Comparison of ENCODE assay signal across 15 mouse cellular contexts in the genomic region with DNA sequence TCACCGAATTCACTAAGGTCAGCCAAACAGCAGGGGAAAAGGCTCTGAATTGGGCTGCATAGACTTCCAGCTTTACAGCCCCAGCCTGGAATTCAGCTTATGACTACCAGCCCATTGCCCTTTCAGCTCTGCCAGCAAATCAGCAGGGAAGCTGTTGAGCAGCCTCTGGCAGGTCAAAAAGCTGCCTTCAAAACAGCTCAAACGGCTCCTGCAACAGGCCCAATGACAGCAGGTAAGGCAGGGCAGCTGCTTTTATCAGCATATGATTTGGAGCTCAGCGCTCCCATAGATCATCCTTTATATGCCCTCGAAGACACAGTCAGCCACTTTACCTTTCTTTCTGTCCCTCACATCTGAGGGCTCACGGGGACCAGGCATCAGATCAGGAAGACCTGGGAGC. TPM values are rescaled to one million over a fixed set of nuclear protein-coding genes. Genes with fewer than 3 reads are reported as not detected.
A peak's percentile ranks its signal among the peaks of the same experiment; 100 is the strongest.
DNase-seq lines count a peak whose midpoint lies in the region; ATAC-seq lines count a peak whose summit lies in the region.
"Had no signal": no experiment of that assay in that cellular context is flagged by ENCODE, and none has a peak within 500 bp of the region (broad histone marks: within the 10 kb centered on the region; RNA-seq: fewer than 3 reads in every experiment).

No protein-coding gene starts in this region.

- DNase-seq in heart, adult 11 months = peak; percentile 78
- no peak for DNase-seq in heart, postnatal 14 days
- peak; percentile 46 for DNase-seq in Muller cell, postnatal 12 days (ENCODE audit: inconsistent ontology term)
- peak; percentile 82 to 85 for DNase-seq in cerebellum, postnatal 10 days
- DNase-seq in frontal cortex, postnatal 10 days (ENCODE audit: low spot score in 2 of 2) = no peak
- no peak for DNase-seq in spleen, adult 18-20 months
- DNase-seq: B cell, adult 2 months; kidney, adult 18-20 months; kidney, postnatal 14 days had no signal

- intact Hi-C loops in heart, postnatal 14 days (cut with DNase I) = no loop called here

- ATAC-seq in cerebellum, adult (ENCODE audit: insufficient number of reproducible peaks, low FRiP score, low TSS enrichment) = peak; percentile 52
- ATAC-seq: lung, postnatal 0 days had no signal

RNA-seq across cellular contexts. Expression of a gene that starts 16.6 kb away (rescaled TPM):
- total RNA-seq in heart, postnatal 14 days (2021) = 10 to 100 TPM; 15.8 to 16.5 TPM
- total RNA-seq: granulocyte monocyte progenitor cell, adult 5-6 weeks; hematopoietic stem cell, adult 5-6 weeks; megakaryocyte progenitor cell, adult 5-6 weeks; monocyte, adult 5-6 weeks had no signal

Comparison
In these comparisons a context has a peak if more than half of its experiments do, and no peak if none do; other contexts are left out.
1. DNase-seq: peak in heart, adult 11 months (single experiment), Muller cell, postnatal 12 days (single experiment) and cerebellum, postnatal 10 days (2 of 2); none in heart, postnatal 14 days (0 of 2), frontal cortex, postnatal 10 days (0 of 2) and spleen, adult 18-20 months (0 of 2).